ENCODE assay signal across 8 mouse cellular contexts in the genomic region with DNA sequence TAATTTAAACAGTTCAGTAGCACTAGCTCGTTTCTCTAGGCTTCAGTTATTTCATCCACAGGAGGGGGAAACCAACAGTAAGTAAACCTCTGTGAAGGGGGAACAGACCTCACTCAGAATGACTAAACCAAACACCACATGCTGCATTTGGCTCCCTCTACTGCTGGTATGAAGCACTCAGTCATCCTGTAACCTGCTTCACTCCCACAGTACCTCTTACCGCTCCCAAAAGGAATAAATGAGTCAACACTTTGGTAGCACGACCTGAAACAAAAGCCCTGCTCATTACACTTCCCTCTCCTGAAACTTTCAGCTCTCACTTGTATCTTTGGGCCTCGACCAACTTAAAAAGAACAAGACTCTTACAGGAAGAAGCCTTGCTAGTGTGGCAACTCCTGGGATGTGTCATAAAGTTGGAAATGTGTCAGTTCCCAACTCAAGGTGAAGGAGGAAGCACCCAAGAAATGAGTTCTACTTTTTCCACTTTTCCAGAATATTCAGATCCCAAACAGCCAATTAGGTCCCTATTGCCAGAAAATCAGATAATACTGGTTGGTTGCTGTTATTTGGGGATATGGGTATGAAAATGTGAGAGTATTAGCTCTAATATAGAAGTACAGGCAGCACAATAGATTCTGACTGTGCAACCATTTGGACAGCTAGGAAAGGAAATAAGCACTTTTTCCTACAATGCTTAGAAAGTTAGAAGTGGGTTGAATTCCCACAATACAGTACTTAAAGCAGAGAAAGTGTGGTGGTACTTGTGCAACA. TPM values are rescaled to one million over a fixed set of nuclear protein-coding genes. Genes with fewer than 3 reads are reported as not detected.
DNase-seq lines count a peak whose midpoint lies in the region; ATAC-seq and TF ChIP-seq lines count a peak whose summit lies in the region.

No protein-coding gene starts in this region.

- H3K9ac ChIP-seq in forebrain, embryonic 14.5 days (ENCODE audit: low read length): no peak overlapping the region
- no peak overlapping the region for H3K9ac ChIP-seq in forebrain, embryonic 12.5 days
- H3K9ac ChIP-seq in midbrain, postnatal 0 days (replicated peaks; ENCODE audit: low read length, poor library complexity, severe bottlenecking): no peak overlapping the region
- no peak overlapping the region for H3K9ac ChIP-seq in midbrain, embryonic 13.5 days (replicated peaks)
- no peak overlapping the region for H3K9ac ChIP-seq in forebrain, postnatal 0 days

- DNase-seq in forebrain, embryonic 14.5 days (ENCODE audit: low spot score): peak; percentile 65
- peak; percentile 62 for DNase-seq in midbrain, postnatal 0 days (ENCODE audit: low spot score)
- DNase-seq in forebrain, postnatal 0 days: peak; percentile 67
- DNase-seq in mesoderm, embryonic 11.5 days (ENCODE audit: low read depth, low spot score): peak; percentile 10
- no peak for DNase-seq in thymus, postnatal 4 days
- no peak for DNase-seq in urinary bladder, postnatal 14 days (ENCODE audit: low spot score)

- H3K4me3 ChIP-seq in forebrain, embryonic 14.5 days (ENCODE audit: low read depth, low read length): no peak overlapping the region
- H3K4me3 ChIP-seq in forebrain, embryonic 12.5 days (replicated peaks): no peak overlapping the region
- no peak overlapping the region for H3K4me3 ChIP-seq in midbrain, postnatal 0 days (ENCODE audit: low read depth, low read length)
- no peak overlapping the region for H3K4me3 ChIP-seq in midbrain, embryonic 13.5 days (replicated peaks)
- H3K4me3 ChIP-seq in forebrain, postnatal 0 days (ENCODE audit: low read depth, low read length): no peak overlapping the region

- TF ChIP-seq CTCF in midbrain, postnatal 0 days (IDR thresholded peaks at IDR 0.05): peak; percentile 72
- peak; percentile 72 for TF ChIP-seq CTCF in forebrain, postnatal 0 days (IDR thresholded peaks at IDR 0.05; ENCODE audit: low read depth)

- H3K4me1 ChIP-seq in forebrain, embryonic 14.5 days (ENCODE audit: control insufficient read depth, insufficient read depth, low read length): no peaks in the 10 kb centered on the region
- H3K4me1 ChIP-seq in forebrain, embryonic 12.5 days: no peaks in the 10 kb centered on the region
- H3K4me1 ChIP-seq in midbrain, postnatal 0 days (ENCODE audit: insufficient read depth, low read length): no peaks in the 10 kb centered on the region
- no peaks in the 10 kb centered on the region for H3K4me1 ChIP-seq in midbrain, embryonic 13.5 days (replicated peaks)
- no peaks in the 10 kb centered on the region for H3K4me1 ChIP-seq in forebrain, postnatal 0 days (ENCODE audit: insufficient read depth)

- H3K9me3 ChIP-seq in forebrain, embryonic 14.5 days (replicated peaks; ENCODE audit: control insufficient read depth, low read length): no peaks in the 10 kb centered on the region
- H3K9me3 ChIP-seq in forebrain, embryonic 12.5 days: no peaks in the 10 kb centered on the region
- H3K9me3 ChIP-seq in midbrain, postnatal 0 days (ENCODE audit: low read length): no peaks in the 10 kb centered on the region
- H3K9me3 ChIP-seq in midbrain, embryonic 13.5 days: no peaks in the 10 kb centered on the region
- H3K9me3 ChIP-seq in forebrain, postnatal 0 days (ENCODE audit: low read length): no peaks in the 10 kb centered on the region

- ATAC-seq in forebrain, embryonic 14.5 days: peak; percentile 54; the same call in 1 of the 2 replicates
- no peak for ATAC-seq in forebrain, embryonic 12.5 days (ENCODE audit: low FRiP score)
- no peak for ATAC-seq in midbrain, postnatal 0 days (ENCODE audit: low FRiP score)
- ATAC-seq in midbrain, embryonic 13.5 days: no peak
- ATAC-seq in forebrain, postnatal 0 days: peak; percentile 82

- WGBS in forebrain, embryonic 14.5 days: 46% methylated on average over 4 of the region's 4 CpGs
- WGBS in forebrain, embryonic 12.5 days: 55% methylated on average over 4 of the region's 4 CpGs
- WGBS in midbrain, postnatal 0 days: 50% methylated on average over 4 of the region's 4 CpGs
- 52% methylated on average over 4 of the region's 4 CpGs for WGBS in midbrain, embryonic 13.5 days
- WGBS in forebrain, postnatal 0 days: 40% methylated on average over 4 of the region's 4 CpGs

- no peak overlapping the region for H3K27ac ChIP-seq in forebrain, embryonic 14.5 days (ENCODE audit: low read depth, low read length)
- no peak overlapping the region for H3K27ac ChIP-seq in forebrain, embryonic 12.5 days
- H3K27ac ChIP-seq in midbrain, postnatal 0 days (ENCODE audit: low read depth, low read length): no peak overlapping the region
- no peak overlapping the region for H3K27ac ChIP-seq in midbrain, embryonic 13.5 days
- H3K27ac ChIP-seq in forebrain, postnatal 0 days (ENCODE audit: low read depth, low read length): no peak overlapping the region

- peaks cover 88% of the 10 kb centered on the region for H3K36me3 ChIP-seq in forebrain, embryonic 14.5 days (ENCODE audit: control insufficient read depth, insufficient read depth, low read length)
- peaks cover 87% of the 10 kb centered on the region for H3K36me3 ChIP-seq in forebrain, embryonic 12.5 days (replicated peaks)
- peaks cover 67% of the 10 kb centered on the region for H3K36me3 ChIP-seq in midbrain, postnatal 0 days (ENCODE audit: insufficient read depth, low read length)
- H3K36me3 ChIP-seq in midbrain, embryonic 13.5 days: peaks cover 89% of the 10 kb centered on the region
- H3K36me3 ChIP-seq in forebrain, postnatal 0 days (ENCODE audit: insufficient read depth): peaks cover 80% of the 10 kb centered on the region

- no peak overlapping the region for H3K4me2 ChIP-seq in forebrain, embryonic 14.5 days (ENCODE audit: low read length)
- no peak overlapping the region for H3K4me2 ChIP-seq in forebrain, embryonic 12.5 days
- no peak overlapping the region for H3K4me2 ChIP-seq in midbrain, postnatal 0 days (ENCODE audit: low read depth, low read length, poor library complexity, severe bottlenecking)
- H3K4me2 ChIP-seq in midbrain, embryonic 13.5 days (replicated peaks): no peak overlapping the region
- no peak overlapping the region for H3K4me2 ChIP-seq in forebrain, postnatal 0 days (ENCODE audit: low read depth)

- H3K27me3 ChIP-seq in forebrain, embryonic 14.5 days (replicated peaks; ENCODE audit: control insufficient read depth, insufficient read depth, low read length): no peaks in the 10 kb centered on the region
- H3K27me3 ChIP-seq in forebrain, embryonic 12.5 days: no peaks in the 10 kb centered on the region
- no peaks in the 10 kb centered on the region for H3K27me3 ChIP-seq in midbrain, postnatal 0 days (ENCODE audit: insufficient read depth, low read length)
- H3K27me3 ChIP-seq in midbrain, embryonic 13.5 days: no peaks in the 10 kb centered on the region
- H3K27me3 ChIP-seq in forebrain, postnatal 0 days (ENCODE audit: insufficient read depth, low read length): no peaks in the 10 kb centered on the region

RNA-seq across cellular contexts. Expression of a gene that starts 21.9 kb away (rescaled TPM):
- 21.8 and 22.4 TPM in 2 replicates for polyA plus RNA-seq in forebrain, embryonic 14.5 days (2014; fragmentation: Nextera tagmentation; extraction: Ambion mirVana)
- polyA plus RNA-seq in forebrain, embryonic 12.5 days (2016; fragmentation: Nextera tagmentation; extraction: Ambion mirVana): 22.8 and 25.2 TPM in 2 replicates
- total RNA-seq in midbrain, postnatal 0 days (2014; rRNA removed): 32.8 and 40.8 TPM in 2 replicates
- polyA plus RNA-seq in midbrain, postnatal 0 days (2015; fragmentation: Nextera tagmentation; extraction: Ambion mirVana): 17.7 and 20.0 TPM in 2 replicates
- 27.1 and 28.9 TPM in 2 replicates for polyA plus RNA-seq in midbrain, embryonic 13.5 days (2015; fragmentation: Nextera tagmentation; extraction: Ambion mirVana)
- total RNA-seq in forebrain, postnatal 0 days (2014; rRNA removed): 35.2 and 36.1 TPM in 2 replicates
- 18.4 and 19.1 TPM in 2 replicates for polyA plus RNA-seq in forebrain, postnatal 0 days (2015; fragmentation: Nextera tagmentation; extraction: Ambion mirVana)

Comparison
In these comparisons a context has a peak if more than half of its experiments do, and no peak if none do; other contexts are left out.
1. ATAC-seq: peak in forebrain, embryonic 14.5 days (single experiment) and forebrain, postnatal 0 days (single experiment); none in forebrain, embryonic 12.5 days (single experiment), midbrain, postnatal 0 days (single experiment) and midbrain, embryonic 13.5 days (single experiment).
2. DNase-seq: peak in forebrain, embryonic 14.5 days (single experiment), midbrain, postnatal 0 days (single experiment), forebrain, postnatal 0 days (single experiment) and mesoderm, embryonic 11.5 days (single experiment); none in thymus, postnatal 4 days (single experiment) and urinary bladder, postnatal 14 days (single experiment).